Mouse (Mus musculus): ENCODE data around the gene Pold1. TPM values are rescaled to one million over a fixed set of nuclear protein-coding genes. Genes with fewer than 3 reads are reported as not detected.

The Pold1 gene
- polyA plus RNA-seq, 1 experiment = not detected

GRCm38 (mm10) chr7:44501563-44502115 is 47.0 kb downstream of the Pold1 start:
- WGBS = 33% methylated on average over 5 of the region's 5 CpGs
- peaks cover 6% of the 10 kb centered on the region; the same call in 1 of the 2 replicates for H3K4me1 ChIP-seq (ENCODE audit: control insufficient read depth, insufficient read depth, low read length)
- no peak overlapping the region for H3K4me3 ChIP-seq (ENCODE audit: insufficient read depth, low read depth, low read length)
- H3K27ac ChIP-seq (ENCODE audit: insufficient read depth, low read depth, low read length) = no peak overlapping the region
- TF ChIP-seq POLR2A (IDR thresholded peaks at IDR 0.05; ENCODE audit: insufficient read depth, low read depth, low read length) = no peak
- peak; percentile 12; the same call in 1 of the 2 replicates for TF ChIP-seq CTCF (IDR thresholded peaks at IDR 0.05; ENCODE audit: insufficient read depth, low read depth, low read length)

- Histone ChIP-seq H3K4me3 (ENCODE audit: insufficient read depth, low read depth, low read length) (no peak overlapping the region), H3K27ac (ENCODE audit: insufficient read depth, low read depth, low read length) (no peak overlapping the region), H3K4me1 (ENCODE audit: control insufficient read depth, insufficient read depth, low read length) (peaks cover 8% of the 10 kb centered on the region; the same call in 1 of the 2 replicates)
- TF ChIP-seq CTCF (IDR thresholded peaks at IDR 0.05; ENCODE audit: insufficient read depth, low read depth, low read length) = no peak
- WGBS = 75% methylated on average over 20 of the region's 20 CpGs
These were observed 48.6 kb downstream of the Pold1 start for GRCm38 (mm10) chr7:44500046-44500445.

GRCm38 (mm10) chr7:44498922-44499321 is 49.7 kb downstream of the Pold1 start:
- Histone ChIP-seq H3K4me1 (ENCODE audit: control insufficient read depth, insufficient read depth, low read length) (peaks cover 14% of the 10 kb centered on the region), H3K27ac (ENCODE audit: insufficient read depth, low read depth, low read length) (no peak overlapping the region), H3K4me3 (ENCODE audit: insufficient read depth, low read depth, low read length) (no peak overlapping the region)
- no peak for TF ChIP-seq CTCF (IDR thresholded peaks at IDR 0.05; ENCODE audit: insufficient read depth, low read depth, low read length)
- TF ChIP-seq POLR2A (IDR thresholded peaks at IDR 0.05; ENCODE audit: insufficient read depth, low read depth, low read length) = no peak
- 72% methylated on average over 1 of the region's 1 CpGs for WGBS

GRCm38 (mm10) chr7:44497361-44498055 is 51.1 kb downstream of the Pold1 start:
- Histone ChIP-seq H3K27ac (ENCODE audit: insufficient read depth, low read depth, low read length) (no peak overlapping the region), H3K4me1 (ENCODE audit: control insufficient read depth, insufficient read depth, low read length) (peaks cover 19% of the 10 kb centered on the region), H3K4me3 (ENCODE audit: insufficient read depth, low read depth, low read length) (no peak overlapping the region)
- TF ChIP-seq CTCF (IDR thresholded peaks at IDR 0.05; ENCODE audit: insufficient read depth, low read depth, low read length) (no peak), POLR2A (IDR thresholded peaks at IDR 0.05; ENCODE audit: insufficient read depth, low read depth, low read length) (no peak)
- 86% methylated on average over 10 of the region's 10 CpGs for WGBS

GRCm38 (mm10) chr7:44496771-44497109 is 51.9 kb downstream of the Pold1 start:
- Histone ChIP-seq H3K4me1 (ENCODE audit: control insufficient read depth, insufficient read depth, low read length) (peaks cover 25% of the 10 kb centered on the region), H3K4me3 (ENCODE audit: insufficient read depth, low read depth, low read length) (peak overlapping the region; percentile 66), H3K27ac (ENCODE audit: insufficient read depth, low read depth, low read length) (peak overlapping the region; percentile 84)
- TF ChIP-seq POLR2A (IDR thresholded peaks at IDR 0.05; ENCODE audit: insufficient read depth, low read depth, low read length) (0 out of 2 replicates have a peak, but pooled peaks have one; percentile 1), CTCF (IDR thresholded peaks at IDR 0.05; ENCODE audit: insufficient read depth, low read depth, low read length) (no peak)
- 1% methylated on average over 26 of the region's 26 CpGs for WGBS

- WGBS = under 1% methylated on average over 58 of the region's 58 CpGs
- TF ChIP-seq CTCF (IDR thresholded peaks at IDR 0.05; ENCODE audit: insufficient read depth, low read depth, low read length) (no peak), POLR2A (IDR thresholded peaks at IDR 0.05; ENCODE audit: insufficient read depth, low read depth, low read length) (peak; percentile 83; the same call in 1 of the 2 replicates)
- peaks cover 29% of the 10 kb centered on the region for H3K4me1 ChIP-seq (ENCODE audit: control insufficient read depth, insufficient read depth, low read length)
- H3K4me3 ChIP-seq (ENCODE audit: insufficient read depth, low read depth, low read length) = peak within 1 kb of the TSS; percentile 66
- peak within 1 kb of the TSS; percentile 86 for H3K27ac ChIP-seq (ENCODE audit: insufficient read depth, low read depth, low read length)
These were observed 52.5 kb downstream of the Pold1 start, which contains the start of the genes Emc10 and Fam71e1 for GRCm38 (mm10) chr7:44495992-44496770. Emc10 (minus strand) TSS chr7:44496529. Fam71e1 (plus strand) TSS chr7:44496581.

GRCm38 (mm10) chr7:44495086-44495485 is 53.6 kb downstream of the Pold1 start:
- H3K4me1 ChIP-seq (ENCODE audit: control insufficient read depth, insufficient read depth, low read length) = peaks cover 40% of the 10 kb centered on the region
- H3K27ac ChIP-seq (ENCODE audit: insufficient read depth, low read depth, low read length) = no peak overlapping the region
- TF ChIP-seq CTCF (IDR thresholded peaks at IDR 0.05; ENCODE audit: insufficient read depth, low read depth, low read length) (no peak), POLR2A (IDR thresholded peaks at IDR 0.05; ENCODE audit: insufficient read depth, low read depth, low read length) (no peak)
- no peak overlapping the region; the same call in 1 of the 2 replicates for H3K4me3 ChIP-seq (ENCODE audit: insufficient read depth, low read depth, low read length)
- 42% methylated on average over 7 of the region's 7 CpGs for WGBS

- H3K27ac ChIP-seq (ENCODE audit: insufficient read depth, low read depth, low read length) = no peak overlapping the region
- WGBS = 81% methylated on average over 12 of the region's 12 CpGs
- no peak for TF ChIP-seq CTCF (IDR thresholded peaks at IDR 0.05; ENCODE audit: insufficient read depth, low read depth, low read length)
- TF ChIP-seq POLR2A (IDR thresholded peaks at IDR 0.05; ENCODE audit: insufficient read depth, low read depth, low read length) = no peak
- no peak overlapping the region for H3K4me3 ChIP-seq (ENCODE audit: insufficient read depth, low read depth, low read length)
- peaks cover 42% of the 10 kb centered on the region for H3K4me1 ChIP-seq (ENCODE audit: control insufficient read depth, insufficient read depth, low read length)
These were observed 54.0 kb downstream of the Pold1 start for GRCm38 (mm10) chr7:44494681-44495080.
